Mouse (Mus musculus): Measurements from ENCODE around the gene Dgka. TPM values are rescaled to one million over a fixed set of nuclear protein-coding genes. Genes with fewer than 3 reads are reported as not detected.
"Not testable (repeated sequence)": the region's sequence is repeated elsewhere in the genome, so short reads cannot be mapped to it uniquely, and the experiment has no call there.

The Dgka gene
- polyA plus RNA-seq, 1 experiment from 2014 or later: 6.2 TPM

- 90% methylated on average over 19 of the region's 19 CpGs for WGBS
- DNase-seq (ENCODE audit: low spot score) (no peak), ATAC-seq (ENCODE audit: insufficient read depth, low FRiP score, low TSS enrichment) (no peak)
- no peaks in the 10 kb centered on the region for H3K4me1 ChIP-seq (ENCODE audit: control insufficient read depth, insufficient read depth, low read length)
- no peak overlapping the region for H3K27ac ChIP-seq (ENCODE audit: low read depth, low read length)
- no peaks in the 10 kb centered on the region for H3K9me3 ChIP-seq (ENCODE audit: control insufficient read depth, low read length)
- H3K4me3 ChIP-seq (ENCODE audit: low read depth, low read length): no peak overlapping the region
- H3K27me3 ChIP-seq (ENCODE audit: control insufficient read depth, insufficient read depth, low read length): no peaks in the 10 kb centered on the region
- no peak overlapping the region for H3K4me2 ChIP-seq (ENCODE audit: low read depth)
- H3K36me3 ChIP-seq (ENCODE audit: control insufficient read depth, insufficient read depth, low read length): no peaks in the 10 kb centered on the region
- no peak overlapping the region for H3K9ac ChIP-seq (ENCODE audit: low read length)
Observed at GRCm38 (mm10) chr10:128715559-128716537, 28.8 kb downstream of the Dgka start.

GRCm38 (mm10) chr10:128711318-128711717 lies 33.3 kb downstream of the Dgka start:
- H3K9ac ChIP-seq (ENCODE audit: low read length); H3K4me2 ChIP-seq (ENCODE audit: low read depth); H3K27ac ChIP-seq (ENCODE audit: low read depth, low read length); H3K27me3 ChIP-seq (ENCODE audit: control insufficient read depth, insufficient read depth, low read length); H3K36me3 ChIP-seq (ENCODE audit: control insufficient read depth, insufficient read depth, low read length); ATAC-seq (ENCODE audit: insufficient read depth, low FRiP score, low TSS enrichment); DNase-seq (ENCODE audit: low spot score); H3K4me1 ChIP-seq (ENCODE audit: control insufficient read depth, insufficient read depth, low read length); H3K9me3 ChIP-seq (ENCODE audit: control insufficient read depth, low read length); H3K4me3 ChIP-seq (ENCODE audit: low read depth, low read length): not testable (repeated sequence)
- 97% methylated on average over 7 of the region's 7 CpGs for whole genome bisulfite sequencing

GRCm38 (mm10) chr10:128705317-128705693 lies 39.4 kb downstream of the Dgka start:
- H3K36me3 ChIP-seq (ENCODE audit: control insufficient read depth, insufficient read depth, low read length): 0 out of 2 replicates have a peak, but pooled peaks cover 2% of the 10 kb centered on the region
- H3K27me3 ChIP-seq (ENCODE audit: control insufficient read depth, insufficient read depth, low read length): no peaks in the 10 kb centered on the region
- no peaks in the 10 kb centered on the region for H3K9me3 ChIP-seq (ENCODE audit: control insufficient read depth, low read length)
- WGBS: 9% methylated on average over 11 of the region's 11 CpGs
- DNase-seq (ENCODE audit: low spot score): no peak
- H3K4me2 ChIP-seq (ENCODE audit: low read depth): peak overlapping the region; percentile 79
- peak overlapping the region; percentile 78 for H3K4me3 ChIP-seq (ENCODE audit: low read depth, low read length)
- no peak overlapping the region for H3K27ac ChIP-seq (ENCODE audit: low read depth, low read length)
- peak overlapping the region; percentile 76; the same call in 1 of the 2 replicates for H3K9ac ChIP-seq (ENCODE audit: low read length)
- H3K4me1 ChIP-seq (ENCODE audit: control insufficient read depth, insufficient read depth, low read length): peaks cover 5% of the 10 kb centered on the region
- ATAC-seq (ENCODE audit: insufficient read depth, low FRiP score, low TSS enrichment): peak; percentile 46

- H3K27ac ChIP-seq (ENCODE audit: low read depth, low read length): peak within 1 kb of the TSS; percentile 82
- peak within 1 kb of the TSS; percentile 76 for H3K9ac ChIP-seq (ENCODE audit: low read length)
- ATAC-seq (ENCODE audit: insufficient read depth, low FRiP score, low TSS enrichment) (peak; percentile 95), DNase-seq (ENCODE audit: low spot score) (peak; percentile 96)
- 0% methylated on average over 62 of the region's 62 CpGs for WGBS
- H3K27me3 ChIP-seq (ENCODE audit: control insufficient read depth, insufficient read depth, low read length): no peaks in the 10 kb centered on the region
- H3K36me3 ChIP-seq (ENCODE audit: control insufficient read depth, insufficient read depth, low read length): 0 out of 2 replicates have a peak, but pooled peaks cover 2% of the 10 kb centered on the region
- H3K4me1 ChIP-seq (ENCODE audit: control insufficient read depth, insufficient read depth, low read length): peaks cover 5% of the 10 kb centered on the region
- peak within 1 kb of the TSS; percentile 79 for H3K4me2 ChIP-seq (ENCODE audit: low read depth)
- H3K4me3 ChIP-seq (ENCODE audit: low read depth, low read length): peak within 1 kb of the TSS; percentile 78
- H3K9me3 ChIP-seq (ENCODE audit: control insufficient read depth, low read length): no peaks in the 10 kb centered on the region
Observed at GRCm38 (mm10) chr10:128704491-128705316, 40.0 kb downstream of the Dgka start, which contains the start of gene Cdk2. Cdk2 (minus strand) TSS chr10:128705031.

GRCm38 (mm10) chr10:128703895-128704294 lies 40.8 kb downstream of the Dgka start, which contains the start of gene Pmel:
Pmel (plus strand) TSS chr10:128704195.
- Histone ChIP-seq H3K27ac (ENCODE audit: low read depth, low read length) (peak within 1 kb of the TSS; percentile 82), H3K9me3 (ENCODE audit: control insufficient read depth, low read length) (no peaks in the 10 kb centered on the region), H3K36me3 (ENCODE audit: control insufficient read depth, insufficient read depth, low read length) (0 out of 2 replicates have a peak, but pooled peaks cover 2% of the 10 kb centered on the region), H3K9ac (ENCODE audit: low read length) (peak within 1 kb of the TSS; percentile 76), H3K4me2 (ENCODE audit: low read depth) (peak within 1 kb of the TSS; percentile 79), H3K27me3 (ENCODE audit: control insufficient read depth, insufficient read depth, low read length) (no peaks in the 10 kb centered on the region), H3K4me3 (ENCODE audit: low read depth, low read length) (peak within 1 kb of the TSS; percentile 78), H3K4me1 (ENCODE audit: control insufficient read depth, insufficient read depth, low read length) (peaks cover 5% of the 10 kb centered on the region)
- 18% methylated on average over 4 of the region's 4 CpGs for WGBS
- DNase-seq (ENCODE audit: low spot score) (no peak), ATAC-seq (ENCODE audit: insufficient read depth, low FRiP score, low TSS enrichment) (no peak)

- no peak for DNase-seq (ENCODE audit: low spot score)
- H3K36me3 ChIP-seq (ENCODE audit: control insufficient read depth, insufficient read depth, low read length): peaks cover 4% of the 10 kb centered on the region; the same call in 1 of the 2 replicates
- H3K9me3 ChIP-seq (ENCODE audit: control insufficient read depth, low read length): no peaks in the 10 kb centered on the region
- no peak overlapping the region for H3K4me3 ChIP-seq (ENCODE audit: low read depth, low read length)
- no peaks in the 10 kb centered on the region for H3K27me3 ChIP-seq (ENCODE audit: control insufficient read depth, insufficient read depth, low read length)
- no peak for ATAC-seq (ENCODE audit: insufficient read depth, low FRiP score, low TSS enrichment)
- H3K9ac ChIP-seq (ENCODE audit: low read length): no peak overlapping the region
- WGBS: 87% methylated on average over 6 of the region's 6 CpGs
- no peak overlapping the region for H3K4me2 ChIP-seq (ENCODE audit: low read depth)
- H3K4me1 ChIP-seq (ENCODE audit: control insufficient read depth, insufficient read depth, low read length): peaks cover 5% of the 10 kb centered on the region
- no peak overlapping the region for H3K27ac ChIP-seq (ENCODE audit: low read depth, low read length)
Observed at GRCm38 (mm10) chr10:128702328-128703007, 42.2 kb downstream of the Dgka start.

- H3K4me1 ChIP-seq (ENCODE audit: control insufficient read depth, insufficient read depth, low read length): peaks cover 5% of the 10 kb centered on the region
- DNase-seq (ENCODE audit: low spot score): no peak
- H3K9ac ChIP-seq (ENCODE audit: low read length): no peak overlapping the region
- H3K4me3 ChIP-seq (ENCODE audit: low read depth, low read length): no peak overlapping the region
- H3K9me3 ChIP-seq (ENCODE audit: control insufficient read depth, low read length): no peaks in the 10 kb centered on the region
- no peak for ATAC-seq (ENCODE audit: insufficient read depth, low FRiP score, low TSS enrichment)
- 92% methylated on average over 5 of the region's 5 CpGs for WGBS
- no peak overlapping the region for H3K27ac ChIP-seq (ENCODE audit: low read depth, low read length)
- H3K27me3 ChIP-seq (ENCODE audit: control insufficient read depth, insufficient read depth, low read length): no peaks in the 10 kb centered on the region
- H3K4me2 ChIP-seq (ENCODE audit: low read depth): no peak overlapping the region
- peaks cover 4% of the 10 kb centered on the region; the same call in 1 of the 2 replicates for H3K36me3 ChIP-seq (ENCODE audit: control insufficient read depth, insufficient read depth, low read length)
Observed at GRCm38 (mm10) chr10:128700712-128701111, 43.9 kb downstream of the Dgka start.

- Histone ChIP-seq H3K27ac (ENCODE audit: low read depth, low read length) (no peak overlapping the region), H3K36me3 (ENCODE audit: control insufficient read depth, insufficient read depth, low read length) (peaks cover 4% of the 10 kb centered on the region; the same call in 1 of the 2 replicates), H3K4me3 (ENCODE audit: low read depth, low read length) (no peak overlapping the region), H3K9me3 (ENCODE audit: control insufficient read depth, low read length) (no peaks in the 10 kb centered on the region), H3K27me3 (ENCODE audit: control insufficient read depth, insufficient read depth, low read length) (no peaks in the 10 kb centered on the region), H3K4me1 (ENCODE audit: control insufficient read depth, insufficient read depth, low read length) (peaks cover 8% of the 10 kb centered on the region), H3K9ac (ENCODE audit: low read length) (no peak overlapping the region), H3K4me2 (ENCODE audit: low read depth) (no peak overlapping the region)
- DNase-seq (ENCODE audit: low spot score): no peak
- WGBS: 88% methylated on average over 11 of the region's 11 CpGs
- no peak for ATAC-seq (ENCODE audit: insufficient read depth, low FRiP score, low TSS enrichment)
Observed at GRCm38 (mm10) chr10:128699611-128700010, 45.0 kb downstream of the Dgka start.
